In genomic region chr17:27768817-27769542, GRCm38 (mm10) we compare ENCODE assay signal across 9 mouse cellular contexts. TPM values are rescaled to one million over a fixed set of nuclear protein-coding genes. Genes with fewer than 3 reads are reported as not detected.
A peak's percentile ranks its signal among the peaks of the same experiment; 100 is the strongest.
DNase-seq lines count a peak whose midpoint lies in the region; ATAC-seq and TF ChIP-seq lines count a peak whose summit lies in the region.
"Had no signal": no experiment of that assay in that cellular context is flagged by ENCODE, and none has a peak within 500 bp of the region (broad histone marks: within the 10 kb centered on the region; RNA-seq: fewer than 3 reads in every experiment).

No protein-coding gene starts in this region.

- TF ChIP-seq POLR2A in cortical plate, adult 2 months (IDR thresholded peaks at IDR 0.05; ENCODE audit: extremely low read depth, insufficient read depth, low read length): no peak

- no peak overlapping the region for H3K27ac ChIP-seq in cortical plate, adult 2 months (ENCODE audit: insufficient read depth, low read length)
- H3K27ac ChIP-seq: embryonic facial prominence, embryonic 15.5 days had no signal

- peak; percentile 97 for TF ChIP-seq CTCF in cortical plate, adult 2 months (IDR thresholded peaks at IDR 0.05; ENCODE audit: extremely low read depth, insufficient read depth, low read length)

- H3K4me3 ChIP-seq in cortical plate, adult 2 months (ENCODE audit: insufficient read depth, low read length): no peak overlapping the region
- H3K4me3 ChIP-seq: embryonic facial prominence, embryonic 15.5 days had no signal

- peaks cover 5% of the 10 kb centered on the region for H3K4me1 ChIP-seq in cortical plate, adult 2 months (ENCODE audit: control insufficient read depth, insufficient read depth, low read length)

- DNase-seq in 3134 (ENCODE audit: extremely low read depth, insufficient read length, low spot score) (peak; percentile 44), WW6 (ENCODE audit: low read depth, low spot score) (peak; percentile 65)
- DNase-seq in kidney, postnatal 10 days: peak; percentile 85
- peak; percentile 43 to 64 for DNase-seq in lung, adult 18-20 months
- peak; percentile 68 for DNase-seq in ovary, postnatal 14 days (ENCODE audit: low spot score)
- DNase-seq in thymus, postnatal 10 days (ENCODE audit: low spot score in 2 of 2): peak; percentile 10 to 64

- peak; percentile 45 for ATAC-seq in granulocyte monocyte progenitor cell, adult 5-6 weeks (replicated peaks; ENCODE audit: poor library complexity, severe bottlenecking)

RNA-seq across cellular contexts. Expression of gene Spdef, which starts 40.2 kb away (rescaled TPM):
- polyA plus RNA-seq in cortical plate, adult 2 months (2012; rRNA removed): 0.61 and 0.91 TPM in 2 replicates
- total RNA-seq in granulocyte monocyte progenitor cell, adult 5-6 weeks (2014; fragmentation: Nextera tagmentation): not detected in 2 replicates
- total RNA-seq in granulocyte monocyte progenitor cell, adult 5-6 weeks (2017): not detected in 2 replicates

RNA-seq across cellular contexts. Expression of gene D17Wsu92e, which starts 51.5 kb away (rescaled TPM):
- 196 and 207 TPM in 2 replicates for polyA plus RNA-seq in cortical plate, adult 2 months (2012; rRNA removed)
- total RNA-seq in granulocyte monocyte progenitor cell, adult 5-6 weeks (2014; fragmentation: Nextera tagmentation): 47.9 and 51.2 TPM in 2 replicates
- 46.3 and 50.6 TPM in 2 replicates for total RNA-seq in granulocyte monocyte progenitor cell, adult 5-6 weeks (2017)
